In genomic region chr1:55741885-55742284, GRCm38 (mm10) we compare ENCODE assay signal across 8 mouse cellular contexts.
DNase-seq lines count a peak whose midpoint lies in the region; ATAC-seq and TF ChIP-seq lines count a peak whose summit lies in the region.

No protein-coding gene starts in this region.

- 63% methylated on average over 3 of the region's 3 CpGs for WGBS in hindbrain, embryonic 15.5 days
- 89% methylated on average over 3 of the region's 3 CpGs for WGBS in hindbrain, embryonic 11.5 days
- 91% methylated on average over 3 of the region's 3 CpGs for WGBS in thymus, adult 2 months

- H3K4me3 ChIP-seq in hindbrain, embryonic 15.5 days: no peak overlapping the region
- no peak overlapping the region for H3K4me3 ChIP-seq in hindbrain, embryonic 11.5 days (ENCODE audit: low read depth, low read length)
- H3K4me3 ChIP-seq in thymus, adult 2 months (ENCODE audit: control insufficient read depth, insufficient read depth, low read length): no peak overlapping the region

- no peaks in the 10 kb centered on the region for H3K27me3 ChIP-seq in hindbrain, embryonic 15.5 days
- no peaks in the 10 kb centered on the region for H3K27me3 ChIP-seq in hindbrain, embryonic 11.5 days (ENCODE audit: control insufficient read depth, insufficient read depth, low read length)
- no peaks in the 10 kb centered on the region for H3K27me3 ChIP-seq in thymus, adult 2 months (ENCODE audit: control insufficient read depth, insufficient read depth, low read length)

- intact Hi-C loops in left cerebral cortex, postnatal 14 days (cut with DNase I): no loop called here

- peak; percentile 33 for DNase-seq in adrenal gland, postnatal 10 days
- no peak for DNase-seq in adrenal gland, postnatal 25 days
- DNase-seq in hindbrain, embryonic 11.5 days (ENCODE audit: low spot score): no peak
- DNase-seq in cerebellum, adult 9-10 months: peak; percentile 10
- peak; percentile 49 to 60 for DNase-seq in left cerebral cortex, postnatal 14 days (ENCODE audit: low spot score in 2 of 2)
- no peak for DNase-seq in thymus, adult 18-20 months
- DNase-seq in thymus, adult 2 months: no peak

- H3K36me3 ChIP-seq in hindbrain, embryonic 15.5 days: no peaks in the 10 kb centered on the region
- no peaks in the 10 kb centered on the region for H3K36me3 ChIP-seq in hindbrain, embryonic 11.5 days (ENCODE audit: control insufficient read depth, insufficient read depth, low read length)
- H3K36me3 ChIP-seq in thymus, adult 2 months (ENCODE audit: control insufficient read depth, insufficient read depth, low read length): no peaks in the 10 kb centered on the region

- H3K9me3 ChIP-seq in hindbrain, embryonic 15.5 days: no peaks in the 10 kb centered on the region
- H3K9me3 ChIP-seq in hindbrain, embryonic 11.5 days (ENCODE audit: control insufficient read depth, low read length): no peaks in the 10 kb centered on the region

- H3K4me2 ChIP-seq in hindbrain, embryonic 15.5 days: no peak overlapping the region
- no peak overlapping the region for H3K4me2 ChIP-seq in hindbrain, embryonic 11.5 days (replicated peaks; ENCODE audit: low read depth, low read length)

- H3K27ac ChIP-seq in hindbrain, embryonic 15.5 days (replicated peaks): no peak overlapping the region
- no peak overlapping the region for H3K27ac ChIP-seq in hindbrain, embryonic 11.5 days (ENCODE audit: low read depth, low read length)
- H3K27ac ChIP-seq in thymus, adult 2 months (ENCODE audit: control insufficient read depth, insufficient read depth, low read length): no peak overlapping the region

- H3K4me1 ChIP-seq in hindbrain, embryonic 15.5 days (replicated peaks): no peaks in the 10 kb centered on the region
- no peaks in the 10 kb centered on the region for H3K4me1 ChIP-seq in hindbrain, embryonic 11.5 days (replicated peaks; ENCODE audit: control insufficient read depth, insufficient read depth, low read length)
- no peaks in the 10 kb centered on the region for H3K4me1 ChIP-seq in thymus, adult 2 months (replicated peaks; ENCODE audit: control insufficient read depth, insufficient read depth, low read length)

- H3K9ac ChIP-seq in hindbrain, embryonic 15.5 days: no peak overlapping the region
- no peak overlapping the region for H3K9ac ChIP-seq in hindbrain, embryonic 11.5 days (ENCODE audit: low read depth, low read length)

- TF ChIP-seq CTCF in thymus, adult 2 months (IDR thresholded peaks at IDR 0.05; ENCODE audit: borderline replicate concordance, control insufficient read depth, extremely low read depth, insufficient read depth, low read length, poor library complexity): no peak

- TF ChIP-seq POLR2A in thymus, adult 2 months (IDR thresholded peaks at IDR 0.05; ENCODE audit: control insufficient read depth, extremely low read depth, insufficient read depth, low read length, poor library complexity): no peak

- ATAC-seq in hindbrain, embryonic 15.5 days (ENCODE audit: low FRiP score, low read depth): peak; percentile 71
- no peak for ATAC-seq in hindbrain, embryonic 11.5 days (ENCODE audit: low FRiP score)

Comparison
In these comparisons a context has a peak if more than half of its experiments do, and no peak if none do; other contexts are left out.
1. DNase-seq: peak in adrenal gland, postnatal 10 days (single experiment), cerebellum, adult 9-10 months (single experiment) and left cerebral cortex, postnatal 14 days (2 of 2); none in adrenal gland, postnatal 25 days (single experiment), hindbrain, embryonic 11.5 days (single experiment), thymus, adult 18-20 months (0 of 2) and thymus, adult 2 months (single experiment).